Mouse (Mus musculus): Measurements from ENCODE around the gene Rnf31. TPM values are rescaled to one million over a fixed set of nuclear protein-coding genes. Genes with fewer than 3 reads are reported as not detected.

The Rnf31 gene
- total and polyA plus RNA-seq, 2 experiments from 2014 or later = 18.9 to 24.2 TPM

GRCm38 (mm10) chr14:55603633-55604576, 12.4 kb downstream of the Rnf31 start:
- Histone ChIP-seq H3K36me3 (ENCODE audit: insufficient read depth) (peaks cover 75% of the 10 kb centered on the region), H3K4me2 (ENCODE audit: low read depth) (peak overlapping the region; percentile 47), H3K27ac (ENCODE audit: low read depth, low read length) (peak overlapping the region; percentile 62; the same call in 1 of the 2 replicates), H3K4me3 (ENCODE audit: low read depth, low read length) (peak overlapping the region; percentile 33), H3K27me3 (ENCODE audit: insufficient read depth, low read length) (no peaks in the 10 kb centered on the region), H3K9me3 (ENCODE audit: low read length) (no peaks in the 10 kb centered on the region), H3K4me1 (ENCODE audit: insufficient read depth) (no peaks in the 10 kb centered on the region), H3K9ac (peak overlapping the region; percentile 55)
- TF ChIP-seq CTCF (IDR thresholded peaks at IDR 0.05; ENCODE audit: low read depth) = peak; percentile 92
- 17% methylated on average over 19 of the region's 19 CpGs for WGBS
- DNase-seq = peak; percentile 89
- ATAC-seq = peak; percentile 98

- Histone ChIP-seq H3K9me3 (ENCODE audit: low read length) (no peaks in the 10 kb centered on the region), H3K27me3 (ENCODE audit: insufficient read depth, low read length) (no peaks in the 10 kb centered on the region), H3K27ac (ENCODE audit: low read depth, low read length) (no peak overlapping the region), H3K9ac (no peak overlapping the region), H3K36me3 (ENCODE audit: insufficient read depth) (peaks cover 76% of the 10 kb centered on the region), H3K4me1 (ENCODE audit: insufficient read depth) (no peaks in the 10 kb centered on the region), H3K4me3 (ENCODE audit: low read depth, low read length) (no peak overlapping the region), H3K4me2 (ENCODE audit: low read depth) (peak overlapping the region; percentile 47)
- DNase-seq (no peak), ATAC-seq (no peak)
- WGBS = 94% methylated on average over 11 of the region's 11 CpGs
- TF ChIP-seq CTCF (IDR thresholded peaks at IDR 0.05; ENCODE audit: low read depth) = no peak
Observed at GRCm38 (mm10) chr14:55604823-55605222, 13.3 kb downstream of the Rnf31 start.

- H3K4me1 ChIP-seq (ENCODE audit: insufficient read depth) = no peaks in the 10 kb centered on the region
- H3K27me3 ChIP-seq (ENCODE audit: insufficient read depth, low read length) = no peaks in the 10 kb centered on the region
- H3K9me3 ChIP-seq (ENCODE audit: low read length) = no peaks in the 10 kb centered on the region
- H3K27ac ChIP-seq (ENCODE audit: low read depth, low read length) = no peak overlapping the region
- peaks cover 69% of the 10 kb centered on the region for H3K36me3 ChIP-seq (ENCODE audit: insufficient read depth)
- no peak overlapping the region for H3K4me2 ChIP-seq (ENCODE audit: low read depth)
- 94% methylated on average over 16 of the region's 16 CpGs for WGBS
- no peak for DNase-seq
- no peak for TF ChIP-seq CTCF (IDR thresholded peaks at IDR 0.05; ENCODE audit: low read depth)
- no peak overlapping the region for H3K4me3 ChIP-seq (ENCODE audit: low read depth, low read length)
- no peak for ATAC-seq
- H3K9ac ChIP-seq = no peak overlapping the region
Observed at GRCm38 (mm10) chr14:55605743-55606459, 14.4 kb downstream of the Rnf31 start.

- Histone ChIP-seq H3K27ac (ENCODE audit: low read depth, low read length) (no peak overlapping the region), H3K36me3 (ENCODE audit: insufficient read depth) (peaks cover 44% of the 10 kb centered on the region), H3K4me1 (ENCODE audit: insufficient read depth) (no peaks in the 10 kb centered on the region), H3K9ac (no peak overlapping the region), H3K4me2 (ENCODE audit: low read depth) (no peak overlapping the region), H3K27me3 (ENCODE audit: insufficient read depth, low read length) (no peaks in the 10 kb centered on the region), H3K4me3 (ENCODE audit: low read depth, low read length) (no peak overlapping the region), H3K9me3 (ENCODE audit: low read length) (no peaks in the 10 kb centered on the region)
- no peak for TF ChIP-seq CTCF (IDR thresholded peaks at IDR 0.05; ENCODE audit: low read depth)
- no peak for DNase-seq
- 98% methylated on average over 6 of the region's 6 CpGs for WGBS
- ATAC-seq = no peak
Observed at GRCm38 (mm10) chr14:55608339-55608738, 16.8 kb downstream of the Rnf31 start.

GRCm38 (mm10) chr14:55613346-55613745, 21.8 kb downstream of the Rnf31 start:
- Histone ChIP-seq H3K27ac (ENCODE audit: low read depth, low read length) (no peak overlapping the region), H3K4me3 (ENCODE audit: low read depth, low read length) (no peak overlapping the region), H3K36me3 (ENCODE audit: insufficient read depth) (peaks cover 16% of the 10 kb centered on the region), H3K4me1 (ENCODE audit: insufficient read depth) (no peaks in the 10 kb centered on the region), H3K4me2 (ENCODE audit: low read depth) (no peak overlapping the region), H3K9ac (no peak overlapping the region), H3K27me3 (ENCODE audit: insufficient read depth, low read length) (no peaks in the 10 kb centered on the region), H3K9me3 (ENCODE audit: low read length) (no peaks in the 10 kb centered on the region)
- WGBS = 57% methylated on average over 6 of the region's 6 CpGs
- TF ChIP-seq CTCF (IDR thresholded peaks at IDR 0.05; ENCODE audit: low read depth) = no peak
- ATAC-seq = no peak
- no peak for DNase-seq

GRCm38 (mm10) chr14:55614565-55615178, 23.2 kb downstream of the Rnf31 start:
- Histone ChIP-seq H3K4me3 (ENCODE audit: low read depth, low read length) (no peak overlapping the region), H3K27ac (ENCODE audit: low read depth, low read length) (no peak overlapping the region), H3K27me3 (ENCODE audit: insufficient read depth, low read length) (no peaks in the 10 kb centered on the region), H3K36me3 (ENCODE audit: insufficient read depth) (0 out of 2 replicates have a peak, but pooled peaks cover 3% of the 10 kb centered on the region), H3K9me3 (ENCODE audit: low read length) (no peaks in the 10 kb centered on the region), H3K9ac (no peak overlapping the region), H3K4me1 (ENCODE audit: insufficient read depth) (no peaks in the 10 kb centered on the region), H3K4me2 (ENCODE audit: low read depth) (no peak overlapping the region)
- WGBS = 83% methylated on average over 7 of the region's 7 CpGs
- ATAC-seq (no peak), DNase-seq (no peak)
- no peak for TF ChIP-seq CTCF (IDR thresholded peaks at IDR 0.05; ENCODE audit: low read depth)

All from forebrain, postnatal 0 days (tissue).